Mouse (Mus musculus) ES-Bruce4 (cell line): ENCODE measurements around the gene Clp1. TPM values are rescaled to one million over a fixed set of nuclear protein-coding genes. Genes with fewer than 3 reads are reported as not detected.
A peak's percentile ranks its signal among the peaks of the same experiment; 100 is the strongest.

Experiments used
- H3K27ac ChIP-seq: 2 replicates; pipeline ENCODE4 v1.5.1; 2012; ENCODE audit warnings: low read length, inconsistent platforms; ENCODE audit not compliant: insufficient read depth
- H3K27me3 ChIP-seq: 2 replicates; pipeline ENCODE4 v1.6.1; 2012; ENCODE audit warnings: mild to moderate bottlenecking, low read length, inconsistent platforms; ENCODE audit not compliant: control insufficient read depth, poor library complexity, insufficient read depth, severe bottlenecking
- H3K36me3 ChIP-seq: 2 replicates; pipeline ENCODE4 v1.6.1; 2012; ENCODE audit warnings: inconsistent platforms, mild to moderate bottlenecking, low read length, moderate library complexity; ENCODE audit not compliant: control insufficient read depth, poor library complexity, insufficient read depth, severe bottlenecking
- H3K4me1 ChIP-seq: one replicate; pipeline ENCODE4 v1.8.1; 2011; ENCODE audit warnings: low read length; ENCODE audit not compliant: control insufficient read depth, insufficient read depth
- H3K4me3 ChIP-seq: 2 replicates; pipeline ENCODE4 v1.5.1; 2011; ENCODE audit warnings: low read depth, mild to moderate bottlenecking, low read length
- H3K9ac ChIP-seq: 2 replicates; pipeline ENCODE4 v1.6.1; 2012; ENCODE audit warnings: low read depth, mild to moderate bottlenecking, inconsistent platforms; ENCODE audit not compliant: poor library complexity, severe bottlenecking
- H3K9me3 ChIP-seq: replicated peaks from 2 replicates; pipeline ENCODE4 v1.6.1; 2012; ENCODE audit warnings: mild to moderate bottlenecking, low read length, inconsistent platforms; ENCODE audit not compliant: control insufficient read depth, poor library complexity, insufficient read depth, severe bottlenecking
- CTCF ChIP-seq: IDR thresholded peaks from one replicate; pipeline ENCODE4 v1.8.1; 2011; ENCODE audit warnings: low read depth, low read length
- EP300 ChIP-seq: IDR thresholded peaks from 2 replicates; pipeline ENCODE4 v1.6.1; 2011; ENCODE audit warnings: low read depth, low read length; ENCODE audit not compliant: insufficient read depth
- POLR2A ChIP-seq: IDR thresholded peaks from one replicate; pipeline ENCODE4 v1.8.1; 2011; ENCODE audit warnings: low read length; ENCODE audit not compliant: insufficient read depth
- polyA plus RNA-seq: library from polyadenylated mRNA; stranded (reverse); fragments of >200 nt; gene quantifications from 2 replicates; pipeline ENCODE4 v1.2.4, GENCODE M21; 2011; ENCODE audit warnings: low read depth; ENCODE audit not compliant: missing spikeins, insufficient read depth, insufficient read length

Clp1 gene
- polyA plus RNA-seq, 1 experiment = 34.9 TPM

- Histone ChIP-seq H3K4me1 (no peaks in the 10 kb centered on the region), H3K27me3 (no peaks in the 10 kb centered on the region), H3K4me3 (no peak overlapping the region), H3K9ac (no peak overlapping the region), H3K36me3 (peaks cover 4% of the 10 kb centered on the region), H3K9me3 (no peaks in the 10 kb centered on the region), H3K27ac (no peak overlapping the region)
- no peak for TF ChIP-seq CTCF
- TF ChIP-seq POLR2A = peak; percentile 23
- no peak for TF ChIP-seq EP300
Observed at GRCm38 (mm10) chr2:84736312-84737161, 9.4 kb upstream of the Clp1 start.

GRCm38 (mm10) chr2:84735346-84735920 lies 8.3 kb upstream of the Clp1 start:
- TF ChIP-seq CTCF = no peak
- no peak overlapping the region for H3K27ac ChIP-seq
- no peaks in the 10 kb centered on the region for H3K4me1 ChIP-seq
- H3K36me3 ChIP-seq = peaks cover 3% of the 10 kb centered on the region; the same call in 1 of the 2 replicates
- H3K9ac ChIP-seq = no peak overlapping the region
- H3K4me3 ChIP-seq = no peak overlapping the region
- no peaks in the 10 kb centered on the region for H3K9me3 ChIP-seq
- no peaks in the 10 kb centered on the region for H3K27me3 ChIP-seq

GRCm38 (mm10) chr2:84734919-84735318 lies 7.8 kb upstream of the Clp1 start:
- Histone ChIP-seq H3K27ac (no peak overlapping the region), H3K9me3 (no peaks in the 10 kb centered on the region), H3K4me1 (no peaks in the 10 kb centered on the region), H3K4me3 (no peak overlapping the region; the same call in 1 of the 2 replicates), H3K36me3 (no peaks in the 10 kb centered on the region; the same call in 1 of the 2 replicates), H3K9ac (no peak overlapping the region), H3K27me3 (no peaks in the 10 kb centered on the region)
- TF ChIP-seq POLR2A (no peak), EP300 (no peak), CTCF (no peak)

DNA sequence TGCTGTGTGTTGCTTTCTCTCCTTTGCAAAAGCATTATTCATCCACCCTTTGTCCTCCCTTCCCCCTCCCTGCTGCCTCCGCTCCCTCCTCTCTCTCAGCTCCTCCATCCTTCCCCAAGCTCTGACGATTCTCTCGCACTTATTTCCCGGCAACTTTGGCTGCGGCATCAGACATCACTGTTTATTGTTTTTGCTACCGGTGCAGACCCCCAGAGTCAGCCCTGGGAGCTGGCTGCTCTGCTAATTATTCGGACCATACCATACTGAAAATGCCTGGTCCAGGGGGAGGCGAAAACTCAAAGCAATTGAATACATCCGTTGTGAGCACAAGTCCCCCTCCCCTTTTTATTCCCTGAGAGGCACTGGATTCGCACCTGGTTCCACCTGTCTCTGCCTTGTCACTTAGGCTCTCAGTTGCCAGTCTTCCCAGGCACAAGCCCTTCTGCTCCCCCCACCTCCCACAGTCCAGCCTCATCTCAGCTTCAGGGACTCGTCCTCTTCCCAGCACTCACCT lies 7.3 kb upstream of the Clp1 start:
- no peak overlapping the region for H3K27ac ChIP-seq
- H3K27me3 ChIP-seq = no peaks in the 10 kb centered on the region
- peak overlapping the region; percentile 81 for H3K4me3 ChIP-seq
- H3K4me1 ChIP-seq = no peaks in the 10 kb centered on the region
- H3K36me3 ChIP-seq = no peaks in the 10 kb centered on the region
- no peak overlapping the region for H3K9ac ChIP-seq
- H3K9me3 ChIP-seq = no peaks in the 10 kb centered on the region
- TF ChIP-seq POLR2A (no peak), EP300 (0 out of 2 replicates have a peak, but pooled peaks have one; percentile 31)

GRCm38 (mm10) chr2:84733579-84734300 lies 6.6 kb upstream of the Clp1 start, which contains the start of gene Ypel4:
Ypel4 (plus strand) TSS chr2:84734058.
- Histone ChIP-seq H3K4me1 (no peaks in the 10 kb centered on the region), H3K9me3 (no peaks in the 10 kb centered on the region), H3K9ac (no peak within 1 kb of the TSS), H3K27me3 (no peaks in the 10 kb centered on the region), H3K36me3 (no peaks in the 10 kb centered on the region), H3K27ac (no peak within 1 kb of the TSS), H3K4me3 (peak within 1 kb of the TSS; percentile 81)
- TF ChIP-seq CTCF (no peak), POLR2A (no peak), EP300 (no peak)
